Comparison of ENCODE assay signal across 17 mouse cellular contexts in genomic region chr15:95691129-95691528, GRCm38 (mm10). TPM values are rescaled to one million over a fixed set of nuclear protein-coding genes. Genes with fewer than 3 reads are reported as not detected.
DNase-seq lines count a peak whose midpoint lies in the region; ATAC-seq and TF ChIP-seq lines count a peak whose summit lies in the region.
"Had no signal": no experiment of that assay in that cellular context is flagged by ENCODE, and none has a peak within 500 bp of the region (broad histone marks: within the 10 kb centered on the region; RNA-seq: fewer than 3 reads in every experiment).

No protein-coding gene starts in this region.

- peak; percentile 29 for DNase-seq in embryonic facial prominence, embryonic 14.5 days (ENCODE audit: low spot score)
- no peak for DNase-seq in embryonic facial prominence, embryonic 10.5 days (ENCODE audit: low spot score)
- no peak for DNase-seq in layer of hippocampus, adult 9-10 months (ENCODE audit: low spot score)
- no peak for DNase-seq in layer of hippocampus, adult 11-12 months (ENCODE audit: low spot score)
- DNase-seq: gastrocnemius, postnatal 14 days; heart, postnatal 4 days; kidney, adult 11 months; kidney, postnatal 25 days; lung, postnatal 36 days had no signal

- no peaks in the 10 kb centered on the region for H3K27me3 ChIP-seq in embryonic facial prominence, embryonic 14.5 days (replicated peaks; ENCODE audit: control insufficient read depth, insufficient read depth, low read length)
- H3K27me3 ChIP-seq in embryonic facial prominence, embryonic 10.5 days (replicated peaks; ENCODE audit: low read depth, poor library complexity, severe bottlenecking) = peaks cover 24% of the 10 kb centered on the region
- H3K27me3 ChIP-seq in hindbrain, embryonic 16.5 days (replicated peaks; ENCODE audit: control insufficient read depth, insufficient read depth, low read length) = peaks cover 9% of the 10 kb centered on the region
- 0 out of 2 replicates have a peak, but pooled peaks cover 2% of the 10 kb centered on the region for H3K27me3 ChIP-seq in midbrain, embryonic 16.5 days (ENCODE audit: control insufficient read depth, insufficient read depth, low read depth, low read length)
- H3K27me3 ChIP-seq: CH12.LX; limb, embryonic 13.5 days had no signal

- H3K9me3 ChIP-seq in embryonic facial prominence, embryonic 14.5 days (ENCODE audit: control insufficient read depth, low read length) = peaks cover 6% of the 10 kb centered on the region; the same call in 1 of the 2 replicates
- H3K9me3 ChIP-seq in embryonic facial prominence, embryonic 10.5 days = peaks cover 5% of the 10 kb centered on the region; the same call in 1 of the 2 replicates
- H3K9me3 ChIP-seq in hindbrain, embryonic 16.5 days (ENCODE audit: control insufficient read depth, low read length) = peaks cover 3% of the 10 kb centered on the region; the same call in 1 of the 2 replicates
- H3K9me3 ChIP-seq in midbrain, embryonic 16.5 days (replicated peaks; ENCODE audit: control insufficient read depth, low read length, poor library complexity, severe bottlenecking) = no peaks in the 10 kb centered on the region
- H3K9me3 ChIP-seq: heart, embryonic 10.5 days; limb, embryonic 13.5 days had no signal

- TF ChIP-seq POLR2A in cortical plate, adult 2 months (IDR thresholded peaks at IDR 0.05; ENCODE audit: extremely low read depth, insufficient read depth, low read length) = no peak

- no peak overlapping the region for H3K9ac ChIP-seq in embryonic facial prominence, embryonic 14.5 days (ENCODE audit: low read depth, low read length)
- no peak overlapping the region for H3K9ac ChIP-seq in hindbrain, embryonic 16.5 days (ENCODE audit: low read depth, low read length)
- no peak overlapping the region for H3K9ac ChIP-seq in midbrain, embryonic 16.5 days (ENCODE audit: low read depth, low read length)
- H3K9ac ChIP-seq: limb, embryonic 13.5 days had no signal

- H3K36me3 ChIP-seq in embryonic facial prominence, embryonic 14.5 days (ENCODE audit: control insufficient read depth, insufficient read depth, low read length) = no peaks in the 10 kb centered on the region
- H3K36me3 ChIP-seq in embryonic facial prominence, embryonic 10.5 days (replicated peaks) = no peaks in the 10 kb centered on the region
- no peaks in the 10 kb centered on the region for H3K36me3 ChIP-seq in hindbrain, embryonic 16.5 days (ENCODE audit: control insufficient read depth, insufficient read depth, low read length)
- H3K36me3 ChIP-seq in midbrain, embryonic 16.5 days (ENCODE audit: control insufficient read depth, insufficient read depth, low read length) = no peaks in the 10 kb centered on the region
- H3K36me3 ChIP-seq: heart, embryonic 10.5 days; limb, embryonic 13.5 days had no signal

- 0 out of 2 replicates have a peak overlapping the region, but pooled peaks have one; percentile 11 for H3K4me2 ChIP-seq in embryonic facial prominence, embryonic 14.5 days (ENCODE audit: low read depth, low read length)
- H3K4me2 ChIP-seq in hindbrain, embryonic 16.5 days (ENCODE audit: low read length) = peak overlapping the region; percentile 33; the same call in 1 of the 2 replicates
- H3K4me2 ChIP-seq in midbrain, embryonic 16.5 days (ENCODE audit: low read length) = peak overlapping the region; percentile 23; the same call in 1 of the 2 replicates
- H3K4me2 ChIP-seq: limb, embryonic 13.5 days had no signal

- H3K4me3 ChIP-seq in embryonic facial prominence, embryonic 14.5 days (ENCODE audit: low read depth, low read length) = no peak overlapping the region
- no peak overlapping the region for H3K4me3 ChIP-seq in embryonic facial prominence, embryonic 10.5 days
- H3K4me3 ChIP-seq in cortical plate, adult 2 months (ENCODE audit: insufficient read depth, low read length) = no peak overlapping the region
- H3K4me3 ChIP-seq in hindbrain, embryonic 16.5 days (ENCODE audit: low read length) = no peak overlapping the region
- H3K4me3 ChIP-seq in midbrain, embryonic 16.5 days (ENCODE audit: low read depth, low read length) = no peak overlapping the region
- H3K4me3 ChIP-seq: heart, embryonic 10.5 days; limb, embryonic 13.5 days had no signal

- 21% methylated on average over 5 of the region's 5 CpGs for WGBS in embryonic facial prominence, embryonic 14.5 days
- 21% methylated on average over 5 of the region's 5 CpGs for WGBS in embryonic facial prominence, embryonic 10.5 days
- 12% methylated on average over 5 of the region's 5 CpGs for WGBS in hindbrain, embryonic 16.5 days
- WGBS in midbrain, embryonic 16.5 days = 9% methylated on average over 5 of the region's 5 CpGs

- H3K4me1 ChIP-seq in embryonic facial prominence, embryonic 14.5 days (ENCODE audit: control insufficient read depth, insufficient read depth, low read length) = no peaks in the 10 kb centered on the region
- H3K4me1 ChIP-seq in embryonic facial prominence, embryonic 10.5 days = peaks cover 8% of the 10 kb centered on the region; the same call in 1 of the 2 replicates
- no peaks in the 10 kb centered on the region for H3K4me1 ChIP-seq in cortical plate, adult 2 months (ENCODE audit: control insufficient read depth, insufficient read depth, low read length)
- peaks cover 3% of the 10 kb centered on the region for H3K4me1 ChIP-seq in hindbrain, embryonic 16.5 days (ENCODE audit: control insufficient read depth, insufficient read depth, low read depth, low read length)
- H3K4me1 ChIP-seq in midbrain, embryonic 16.5 days (ENCODE audit: control insufficient read depth, insufficient read depth, low read length) = peaks cover 7% of the 10 kb centered on the region
- H3K4me1 ChIP-seq: heart, embryonic 10.5 days; limb, embryonic 13.5 days had no signal

- no peak overlapping the region for H3K27ac ChIP-seq in embryonic facial prominence, embryonic 14.5 days (replicated peaks; ENCODE audit: low read depth, low read length)
- H3K27ac ChIP-seq in embryonic facial prominence, embryonic 10.5 days (replicated peaks) = no peak overlapping the region
- H3K27ac ChIP-seq in cortical plate, adult 2 months (ENCODE audit: insufficient read depth, low read length) = peak overlapping the region; percentile 45; the same call in 1 of the 2 replicates
- H3K27ac ChIP-seq in hindbrain, embryonic 16.5 days (ENCODE audit: low read depth, low read length) = peak overlapping the region; percentile 39; the same call in 1 of the 2 replicates
- peak overlapping the region; percentile 33; the same call in 1 of the 2 replicates for H3K27ac ChIP-seq in midbrain, embryonic 16.5 days (ENCODE audit: low read length)
- H3K27ac ChIP-seq: heart, embryonic 10.5 days; limb, embryonic 13.5 days had no signal

- no peak for TF ChIP-seq CTCF in cortical plate, adult 2 months (IDR thresholded peaks at IDR 0.05; ENCODE audit: extremely low read depth, insufficient read depth, low read length)

- no peak for ATAC-seq in embryonic facial prominence, embryonic 14.5 days (ENCODE audit: low read depth)
- peak; percentile 83 for ATAC-seq in hindbrain, embryonic 16.5 days
- ATAC-seq in midbrain, embryonic 16.5 days = no peak
- ATAC-seq in granulocyte monocyte progenitor cell, adult 5-6 weeks (replicated peaks; ENCODE audit: poor library complexity, severe bottlenecking) = no peak

RNA-seq across cellular contexts. Expression of gene Dbx2, which starts 35.4 kb away (rescaled TPM):
- 0.19 and 1.5 TPM in 2 replicates for polyA plus RNA-seq in embryonic facial prominence, embryonic 14.5 days (2014; fragmentation: Nextera tagmentation; extraction: Ambion mirVana)
- polyA plus RNA-seq in embryonic facial prominence, embryonic 10.5 days (2016; fragmentation: Nextera tagmentation; extraction: Ambion mirVana) = 0.46 and 4.6 TPM in 2 replicates
- polyA plus RNA-seq in cortical plate, adult 2 months (2012; rRNA removed) = 25.4 and 26.2 TPM in 2 replicates
- 11.1 and 15.1 TPM in 2 replicates for polyA plus RNA-seq in hindbrain, embryonic 16.5 days (2015; fragmentation: Nextera tagmentation; extraction: Ambion mirVana)
- 7.8 and 12.2 TPM in 2 replicates for polyA plus RNA-seq in midbrain, embryonic 16.5 days (2015; fragmentation: Nextera tagmentation; extraction: Ambion mirVana)
- not detected in 2 replicates for total RNA-seq in granulocyte monocyte progenitor cell, adult 5-6 weeks (2014; fragmentation: Nextera tagmentation)
- total RNA-seq in granulocyte monocyte progenitor cell, adult 5-6 weeks (2017) = not detected in 2 replicates
- total RNA-seq: gastrocnemius, postnatal 14 days; heart, postnatal 4 days had no signal
- polyA plus RNA-seq: heart, embryonic 10.5 days; liver, embryonic 16.5 days had no signal

Comparison
In these comparisons a context has a peak if more than half of its experiments do, and no peak if none do; other contexts are left out.
1. H3K27ac ChIP-seq: peak in cortical plate, adult 2 months (single experiment), hindbrain, embryonic 16.5 days (single experiment) and midbrain, embryonic 16.5 days (single experiment); none in embryonic facial prominence, embryonic 14.5 days (single experiment) and embryonic facial prominence, embryonic 10.5 days (single experiment).
2. Peak in every context shown above with its lines, with median percentiles within 50 percentile points of each other: H3K4me2 ChIP-seq.